Mouse (Mus musculus) skeletal muscle tissue, postnatal 0 days (tissue): ENCODE results near the gene Naa38. TPM values are rescaled to one million over a fixed set of nuclear protein-coding genes. Genes with fewer than 3 reads are reported as not detected.

Experiments
- polyA plus RNA-seq: library from polyadenylated mRNA; unstranded; fragments of >200 nt; fragmentation: Nextera tagmentation; extraction: Ambion mirVana; gene quantifications from 2 replicates; pipeline ENCODE4 v1.2.1, GENCODE M21; 2015

Gene Naa38
- 111 and 120 TPM in 2 replicates for polyA plus RNA-seq

DNA sequence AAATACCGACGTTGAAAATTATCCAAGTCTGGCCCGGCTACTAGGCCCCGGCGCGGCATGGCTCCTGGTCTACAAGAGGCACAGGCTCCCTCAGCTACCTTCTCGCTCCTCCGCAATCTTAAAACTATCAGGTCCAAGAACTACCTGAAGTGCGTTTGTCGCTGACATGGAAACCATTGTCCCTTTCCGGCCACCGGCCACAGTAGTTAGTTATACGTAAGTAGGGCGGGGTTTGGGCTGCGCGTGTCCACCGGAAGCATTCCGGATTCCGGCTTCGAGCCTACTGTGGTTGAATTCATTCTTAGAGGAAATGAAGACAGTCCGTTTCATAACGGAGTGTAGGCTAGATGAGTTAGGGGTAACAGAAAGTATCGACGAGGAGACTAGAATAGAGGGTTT is at the start of gene Naa38, which contains the start of gene Cyb5d1:
TSS of gene Naa38 (plus strand) at position 253 of the 399 bp plus-strand sequence.
TSS of gene Cyb5d1 (minus strand) at position 397 of the 399 bp plus-strand sequence.

DNA sequence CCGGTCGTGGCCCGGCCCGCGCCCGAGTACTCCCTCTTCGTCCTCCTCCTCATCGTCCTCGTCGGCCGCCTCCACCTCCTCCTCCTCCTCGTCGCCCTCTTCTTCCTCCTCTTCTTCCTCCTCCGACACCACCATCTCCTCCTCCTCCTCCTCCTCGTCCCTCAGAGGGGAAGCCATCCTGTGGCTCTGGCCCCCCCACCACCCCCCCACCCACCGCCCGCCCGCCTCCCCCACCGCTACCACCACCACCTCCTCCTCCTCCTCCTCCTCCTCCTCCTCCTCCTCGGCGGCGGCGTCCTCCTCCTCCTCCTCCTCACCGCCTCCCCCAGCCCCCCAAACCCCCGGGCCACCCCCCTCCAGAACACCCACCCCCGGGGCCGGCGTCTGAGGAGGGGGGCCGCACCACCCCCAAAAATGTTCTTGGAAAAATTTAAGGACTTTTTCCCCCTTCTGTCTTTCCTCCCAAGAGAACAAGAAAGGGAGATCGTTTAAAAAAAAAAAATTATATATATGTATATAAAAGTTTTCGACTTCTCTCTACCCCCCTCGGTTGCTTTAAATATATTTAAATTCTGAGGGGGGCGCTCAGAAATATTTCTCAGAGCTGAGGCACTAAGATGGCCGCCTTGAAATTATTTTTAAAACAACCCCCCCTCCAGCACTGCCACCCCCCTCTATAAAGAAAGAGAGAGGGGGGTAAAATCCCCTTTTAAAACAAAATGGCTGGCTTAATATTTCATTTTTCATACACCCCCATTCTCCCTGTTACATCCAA is 25.9 kb upstream of the Naa38 start, which contains the start of gene Chd3:
TSS of gene Chd3 (minus strand) at position 192 of the 775 bp plus-strand sequence.

DNA sequence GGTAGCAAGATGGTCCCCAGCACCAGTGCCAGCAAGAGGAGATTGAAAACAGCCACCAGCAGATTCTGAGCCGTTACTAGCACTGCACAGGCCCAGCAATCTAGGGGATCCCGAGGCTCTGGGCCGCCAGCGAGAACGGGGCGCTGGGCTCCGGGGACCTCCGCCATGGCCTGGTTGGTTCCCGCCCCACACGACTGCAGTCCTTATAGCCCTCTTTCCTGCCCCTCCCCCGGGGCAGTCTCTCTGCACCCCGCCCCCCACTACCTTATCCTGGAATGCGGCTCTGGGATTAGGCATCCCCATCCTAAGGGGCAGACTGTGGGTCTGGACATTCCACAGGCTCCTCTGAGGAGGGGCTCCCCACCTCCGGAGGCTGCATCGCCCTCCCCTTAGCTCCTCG is 2.8 kb downstream of the Naa38 start, which contains the start of gene Tmem88:
TSS of gene Tmem88 (minus strand) at position 176 of the 400 bp plus-strand sequence.

DNA sequence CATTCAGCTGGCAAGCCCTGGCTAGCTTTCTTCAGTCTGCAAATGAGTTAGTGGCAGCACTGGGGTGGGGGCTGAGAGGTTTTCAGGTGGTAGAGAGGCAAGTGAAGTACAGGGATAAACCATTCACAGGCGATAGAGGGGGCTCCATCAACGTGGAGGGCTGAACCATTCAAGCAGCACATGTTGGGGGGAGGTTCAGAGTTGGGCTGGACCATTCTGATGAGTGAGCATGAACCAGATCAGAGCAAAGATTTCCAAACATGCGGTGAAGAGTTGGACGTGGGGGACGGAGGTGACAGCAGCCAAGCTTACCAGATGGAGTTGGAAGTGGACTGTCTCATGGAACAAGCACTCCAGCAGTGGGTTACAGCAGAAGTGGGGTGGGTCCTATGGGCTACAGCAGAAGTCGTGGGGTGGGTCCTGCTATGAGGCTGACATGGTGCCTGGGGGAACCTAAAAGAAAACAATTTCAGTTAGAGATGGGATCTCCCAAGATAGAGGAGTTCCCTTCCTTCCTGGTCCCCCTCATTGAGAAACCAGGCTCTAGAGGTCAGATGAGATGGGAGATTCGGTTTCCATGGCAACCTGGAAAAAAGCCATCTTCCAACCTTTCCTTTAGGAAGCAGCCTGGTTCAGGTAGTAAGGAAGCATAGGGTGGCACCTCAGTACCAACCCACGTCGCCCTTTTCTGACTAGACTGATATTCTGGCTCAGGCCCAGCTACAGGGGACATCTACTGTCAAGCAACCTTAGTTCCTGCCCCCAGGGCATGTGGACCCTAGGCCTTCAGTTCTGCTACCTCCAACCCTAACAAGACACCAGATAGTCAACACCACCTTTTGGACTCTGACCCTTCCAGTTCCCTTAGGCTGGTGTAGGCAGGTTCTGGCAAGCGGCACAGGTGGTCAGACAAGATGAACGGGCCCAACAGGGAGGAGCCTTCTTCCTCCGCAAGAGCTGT is 18.2 kb downstream of the Naa38 start, which contains the start of gene Kdm6b:
TSS of gene Kdm6b (minus strand) at position 455 of the 961 bp plus-strand sequence.

Other genes with a start within 250 kb of the Naa38 start
- gene Alox12b, start 238.5 kb upstream of the Naa38 start, polyA plus RNA-seq: 2.2 TPM in 1 of 2 replicates, not detected in the other
- 0.09 and 0.13 TPM in 2 replicates for gene Alox8, start 197.6 kb upstream of the Naa38 start, polyA plus RNA-seq
- gene Gucy2e, start 158.5 kb upstream of the Naa38 start, polyA plus RNA-seq: 0.05 and 0.10 TPM in 2 replicates
- 5.5 and 7.0 TPM in 2 replicates for gene Cntrob, start 71.7 kb upstream of the Naa38 start, polyA plus RNA-seq
- 88.7 and 98.0 TPM in 2 replicates for gene Trappc1, start 71.5 kb upstream of the Naa38 start, polyA plus RNA-seq
- 0.18 and 0.35 TPM in 2 replicates for gene Kcnab3, start 69.2 kb upstream of the Naa38 start, polyA plus RNA-seq
- 2.1 and 6.3 TPM in 2 replicates for gene Rnf227, start 55.0 kb upstream of the Naa38 start, polyA plus RNA-seq
- 11.1 and 13.0 TPM in 2 replicates for gene Chd3, start 26.1 kb upstream of the Naa38 start, polyA plus RNA-seq
- 12.4 and 14.5 TPM in 2 replicates for gene Cyb5d1, start 144 bp downstream of the Naa38 start, polyA plus RNA-seq
- gene Tmem88, start 2.7 kb downstream of the Naa38 start, polyA plus RNA-seq: 29.1 and 32.8 TPM in 2 replicates
- gene Kdm6b, start 18.2 kb downstream of the Naa38 start, polyA plus RNA-seq: 19.0 and 19.9 TPM in 2 replicates
- gene Dnah2, start 153.6 kb downstream of the Naa38 start, polyA plus RNA-seq: 0.36 and 0.65 TPM in 2 replicates
- 0.50 and 0.89 TPM in 2 replicates for gene Efnb3, start 164.7 kb downstream of the Naa38 start, polyA plus RNA-seq
- gene Wrap53, start 184.8 kb downstream of the Naa38 start, polyA plus RNA-seq: 5.3 and 7.8 TPM in 2 replicates
- 34.5 and 37.5 TPM in 2 replicates for gene Trp53, start 184.9 kb downstream of the Naa38 start, polyA plus RNA-seq
- gene Atp1b2, start 210.5 kb downstream of the Naa38 start, polyA plus RNA-seq: 74.2 and 78.6 TPM in 2 replicates
- gene Shbg, start 222.4 kb downstream of the Naa38 start, polyA plus RNA-seq: 0.45 and 0.63 TPM in 2 replicates
- 12.4 and 15.9 TPM in 2 replicates for gene Sat2, start 226.5 kb downstream of the Naa38 start, polyA plus RNA-seq
- gene Fxr2, start 237.5 kb downstream of the Naa38 start, polyA plus RNA-seq: 19.9 and 21.3 TPM in 2 replicates